Mouse (Mus musculus): ENCODE measurements around the gene Metap2.
A peak's percentile ranks its signal among the peaks of the same experiment; 100 is the strongest.

Metap2 gene

GRCm38 (mm10) chr10:93897043-93897646 is at the start of gene Metap2:
TSS of gene Metap2 (minus strand) at chr10:93897093.
- DNase-seq: no peak

GRCm38 (mm10) chr10:93945843-93946499 is 49.1 kb upstream of the Metap2 start:
- no peak for DNase-seq

- DNase-seq: peak; percentile 31
Observed at GRCm38 (mm10) chr10:93945364-93945763, 48.5 kb upstream of the Metap2 start.

GRCm38 (mm10) chr10:93944241-93944640 is 47.3 kb upstream of the Metap2 start:
- no peak for DNase-seq

- no peak for DNase-seq
Observed at GRCm38 (mm10) chr10:93940279-93940678, 43.4 kb upstream of the Metap2 start.

- DNase-seq: no peak
Observed at GRCm38 (mm10) chr10:93939676-93940075, 42.8 kb upstream of the Metap2 start.

GRCm38 (mm10) chr10:93938844-93939271 is 42.0 kb upstream of the Metap2 start:
- no peak for DNase-seq

GRCm38 (mm10) chr10:93933980-93934379 is 37.1 kb upstream of the Metap2 start:
- DNase-seq: no peak

- no peak for DNase-seq
Observed at GRCm38 (mm10) chr10:93932861-93933260, 36.0 kb upstream of the Metap2 start.

- no peak for DNase-seq
Observed at GRCm38 (mm10) chr10:93932020-93932419, 35.1 kb upstream of the Metap2 start.

GRCm38 (mm10) chr10:93931431-93931830 is 34.5 kb upstream of the Metap2 start:
- no peak for DNase-seq

GRCm38 (mm10) chr10:93930236-93930824 is 33.4 kb upstream of the Metap2 start:
- no peak for DNase-seq

- no peak for DNase-seq
Observed at GRCm38 (mm10) chr10:93924666-93925065, 27.8 kb upstream of the Metap2 start.

GRCm38 (mm10) chr10:93921160-93921559 is 24.3 kb upstream of the Metap2 start:
- DNase-seq: no peak

- peak; percentile 58 for DNase-seq
Observed at GRCm38 (mm10) chr10:93919227-93919626, 22.3 kb upstream of the Metap2 start.

- DNase-seq: peak; percentile 64
Observed at GRCm38 (mm10) chr10:93918701-93919100, 21.8 kb upstream of the Metap2 start.

- no peak for DNase-seq
Observed at GRCm38 (mm10) chr10:93918087-93918486, 21.2 kb upstream of the Metap2 start.

GRCm38 (mm10) chr10:93916778-93917177 is 19.9 kb upstream of the Metap2 start:
- DNase-seq: no peak

GRCm38 (mm10) chr10:93915531-93916275 is 18.8 kb upstream of the Metap2 start:
- DNase-seq: no peak

GRCm38 (mm10) chr10:93913525-93913924 is 16.6 kb upstream of the Metap2 start:
- no peak for DNase-seq

GRCm38 (mm10) chr10:93912917-93913316 is 16.0 kb upstream of the Metap2 start:
- no peak for DNase-seq

GRCm38 (mm10) chr10:93912136-93912855 is 15.4 kb upstream of the Metap2 start:
- no peak for DNase-seq

GRCm38 (mm10) chr10:93911326-93911725 is 14.4 kb upstream of the Metap2 start:
- no peak for DNase-seq
